Mouse (Mus musculus) myocyte (in vitro differentiated cells): ENCODE results near the gene Gins3. TPM values are rescaled to one million over a fixed set of nuclear protein-coding genes. Genes with fewer than 3 reads are reported as not detected.
"Not testable (repeated sequence)": the region's sequence is repeated elsewhere in the genome, so short reads cannot be mapped to it uniquely, and the experiment has no call there.

Experiments used
- H3K27me3 ChIP-seq: one replicate; pipeline ENCODE4 v1.6.1; 2011; ENCODE audit not compliant: control insufficient read depth, insufficient read depth, insufficient read length
- H3K36me3 ChIP-seq: one replicate; pipeline ENCODE4 v1.6.1; 2011; ENCODE audit not compliant: control insufficient read depth, insufficient read depth
- H3K4me2 ChIP-seq: one replicate; pipeline ENCODE4 v1.6.1; 2011; ENCODE audit warnings: low read depth, control low read depth
- H3K4me3 ChIP-seq: one replicate; pipeline ENCODE4 v1.5.1; 2011; ENCODE audit warnings: mild to moderate bottlenecking, control low read depth, moderate library complexity
- H3K79me2 ChIP-seq: one replicate; pipeline ENCODE4 v1.6.1; 2011; ENCODE audit not compliant: control insufficient read depth, insufficient read depth
- H3ac ChIP-seq: one replicate; pipeline ENCODE4 v1.6.1; 2011; ENCODE audit not compliant: control insufficient read depth, insufficient read length
- CEBPB ChIP-seq: IDR thresholded peaks from 2 replicates; pipeline ENCODE4 v1.6.1; 2011; ENCODE audit warnings: mild to moderate bottlenecking, moderate library complexity; ENCODE audit not compliant: poor library complexity, insufficient read depth, severe bottlenecking
- E2F4 ChIP-seq: IDR thresholded peaks from one replicate; pipeline ENCODE4 v1.6.1; 2011; ENCODE audit warnings: mild to moderate bottlenecking, control low read depth, moderate library complexity; ENCODE audit not compliant: insufficient read depth
- MAX ChIP-seq: IDR thresholded peaks from one replicate; pipeline ENCODE4 v1.6.1; 2011; ENCODE audit warnings: low read depth, mild to moderate bottlenecking, control low read depth
- MYOD1 ChIP-seq, 3 experiments: IDR thresholded peaks; one replicate each; pipeline ENCODE4 v1.6.1; 2011; ENCODE audit warnings: control low read depth in 2 of 3, low read depth in 2 of 3, mild to moderate bottlenecking in 2 of 3, moderate library complexity in 1 of 3; ENCODE audit not compliant: insufficient read length in 2 of 3, control insufficient read depth in 1 of 3
- MYOG ChIP-seq, 3 experiments: IDR thresholded peaks; one replicate each; pipeline ENCODE4 v1.6.1; 2011; ENCODE audit warnings: control low read depth in 2 of 3, low read depth in 2 of 3, mild to moderate bottlenecking in 2 of 3; ENCODE audit not compliant: insufficient read length in 2 of 3, control insufficient read depth in 1 of 3, insufficient read depth in 1 of 3
- POLR2A ChIP-seq: IDR thresholded peaks from one replicate; pipeline ENCODE4 v1.6.1; 2011; ENCODE audit warnings: low read depth, mild to moderate bottlenecking, control low read depth, moderate library complexity; ENCODE audit not compliant: insufficient read length
- POLR2AphosphoS2 ChIP-seq: IDR thresholded peaks from one replicate; pipeline ENCODE4 v1.6.1; 2011; ENCODE audit warnings: low read depth, control low read depth; ENCODE audit not compliant: insufficient read length
- REST ChIP-seq: IDR thresholded peaks from one replicate; pipeline ENCODE4 v1.6.1; 2011; ENCODE audit warnings: mild to moderate bottlenecking, control low read depth, moderate library complexity; ENCODE audit not compliant: insufficient read depth, insufficient read length
- SRF ChIP-seq: IDR thresholded peaks from one replicate; pipeline ENCODE4 v1.6.1; 2011; ENCODE audit warnings: low read depth; ENCODE audit not compliant: control insufficient read depth, insufficient read length
- TCF12 ChIP-seq: IDR thresholded peaks from one replicate; pipeline ENCODE4 v1.6.1; 2011; ENCODE audit warnings: mild to moderate bottlenecking, control low read depth; ENCODE audit not compliant: poor library complexity, insufficient read depth, severe bottlenecking
- TCF3 ChIP-seq: IDR thresholded peaks from one replicate; pipeline ENCODE4 v1.6.1; 2011; ENCODE audit warnings: low read depth, control low read depth; ENCODE audit not compliant: insufficient read length
- USF1 ChIP-seq: IDR thresholded peaks from one replicate; pipeline ENCODE4 v1.6.1; 2011; ENCODE audit warnings: low read depth, mild to moderate bottlenecking, control low read depth, moderate library complexity
- polyA plus RNA-seq: library from polyadenylated mRNA; unstranded; fragments of >200 nt; fragmentation: generic; extraction: Trizol; gene quantifications from one replicate; pipeline ENCODE4 v1.2.1, GENCODE M21; 2012; ENCODE audit warnings: missing spikeins

Gene Gins3
- polyA plus RNA-seq, 1 experiment, result 2.0 TPM

DNA sequence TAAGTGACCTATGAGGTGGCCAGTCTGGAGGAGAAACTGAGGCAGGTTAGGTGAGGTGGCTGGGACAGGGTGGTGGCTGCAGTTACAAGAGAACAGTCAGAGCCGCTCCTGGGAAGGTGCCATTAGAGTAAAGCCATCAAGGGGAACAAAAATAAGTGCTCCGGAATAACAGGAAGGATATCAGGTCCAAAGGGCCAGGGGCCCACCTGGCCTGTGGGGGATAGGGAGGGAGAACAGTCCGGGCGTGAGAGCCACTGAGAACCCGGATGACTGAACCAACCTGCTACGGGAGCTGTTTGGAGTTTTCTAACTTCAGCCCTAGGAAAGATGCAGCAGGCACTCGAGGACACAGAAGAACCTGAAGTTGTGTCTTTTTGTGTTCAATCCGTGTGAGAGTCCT lies 27.8 kb downstream of the Gins3 start:
- H3K27me3 ChIP-seq, result no peaks in the 10 kb centered on the region
- H3K4me2 ChIP-seq, result no peak overlapping the region
- H3ac ChIP-seq, result no peak overlapping the region
- H3K79me2 ChIP-seq, result no peaks in the 10 kb centered on the region
- H3K4me3 ChIP-seq, result no peak overlapping the region
- TF ChIP-seq TCF3, result no peak
- no peak for TF ChIP-seq CEBPB
- TF ChIP-seq TCF12, result no peak
- no peaks in the 10 kb centered on the region for H3K36me3 ChIP-seq

GRCm38 (mm10) chr8:95661575-95661974 lies 28.3 kb downstream of the Gins3 start:
- no peaks in the 10 kb centered on the region for H3K36me3 ChIP-seq
- H3K79me2 ChIP-seq, result no peaks in the 10 kb centered on the region
- H3K27me3 ChIP-seq, result no peaks in the 10 kb centered on the region
- H3ac ChIP-seq, result no peak overlapping the region
- no peak overlapping the region for H3K4me3 ChIP-seq
- H3K4me2 ChIP-seq, result no peak overlapping the region
- TF ChIP-seq REST (no peak), POLR2A (no peak), USF1 (no peak), CEBPB (no peak), E2F4 (no peak), MYOD1 (IDR thresholded peaks at IDR 0.05; ENCODE audit: control insufficient read depth in 1 of 3, insufficient read length in 2 of 3, low read depth in 2 of 3) (no peak), POLR2AphosphoS2 (no peak), TCF3 (no peak), TCF12 (no peak)

DNA sequence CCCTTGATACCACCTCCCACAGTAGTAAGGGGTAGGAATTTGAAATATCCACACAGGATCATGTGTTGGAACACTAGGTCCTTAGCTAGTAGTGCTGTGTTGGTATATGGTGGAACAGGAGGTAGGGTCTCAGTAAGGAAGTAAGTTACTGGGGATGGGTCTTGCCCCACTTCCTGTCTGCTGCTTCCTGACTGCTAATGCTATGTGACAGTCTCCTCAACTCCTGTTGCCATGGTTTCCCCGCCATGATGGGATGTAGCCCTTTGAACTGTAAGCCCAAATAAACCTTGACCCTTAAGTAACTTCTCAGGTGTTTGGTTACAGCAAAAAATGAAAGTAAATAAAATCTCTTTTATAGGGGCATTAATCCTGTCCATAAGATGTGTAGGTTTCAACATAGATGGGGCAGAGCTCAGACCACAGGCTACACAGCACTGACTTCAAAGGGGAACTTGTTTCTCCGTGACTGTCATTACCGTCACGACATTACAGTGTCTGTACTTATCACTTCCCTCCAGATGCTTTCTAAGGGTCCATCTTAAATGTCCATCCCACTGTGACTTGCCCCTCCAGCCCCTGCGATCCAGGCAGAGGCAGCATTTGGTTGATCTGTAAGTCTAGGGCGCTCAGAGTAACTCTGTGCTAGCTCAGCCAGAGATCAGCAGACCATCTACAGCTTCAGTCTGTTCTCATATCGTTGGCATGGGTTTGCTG lies 29.8 kb downstream of the Gins3 start:
- H3K27me3 ChIP-seq, result no peaks in the 10 kb centered on the region
- H3K4me2 ChIP-seq, result no peak overlapping the region
- H3ac ChIP-seq, result no peak overlapping the region
- H3K79me2 ChIP-seq, result no peaks in the 10 kb centered on the region
- TF ChIP-seq POLR2A (no peak), REST (no peak), MAX (no peak), CEBPB (no peak), MYOG (IDR thresholded peaks at IDR 0.05; ENCODE audit: control insufficient read depth in 1 of 3, insufficient read depth in 1 of 3, insufficient read length in 2 of 3, low read depth in 2 of 3) (no peak), MYOD1 (IDR thresholded peaks at IDR 0.05; ENCODE audit: control insufficient read depth in 1 of 3, insufficient read length in 2 of 3, low read depth in 2 of 3) (no peak), E2F4 (no peak), USF1 (no peak), TCF3 (no peak), TCF12 (no peak), POLR2AphosphoS2 (no peak), SRF (no peak)
- no peak overlapping the region for H3K4me3 ChIP-seq
- no peaks in the 10 kb centered on the region for H3K36me3 ChIP-seq

DNA sequence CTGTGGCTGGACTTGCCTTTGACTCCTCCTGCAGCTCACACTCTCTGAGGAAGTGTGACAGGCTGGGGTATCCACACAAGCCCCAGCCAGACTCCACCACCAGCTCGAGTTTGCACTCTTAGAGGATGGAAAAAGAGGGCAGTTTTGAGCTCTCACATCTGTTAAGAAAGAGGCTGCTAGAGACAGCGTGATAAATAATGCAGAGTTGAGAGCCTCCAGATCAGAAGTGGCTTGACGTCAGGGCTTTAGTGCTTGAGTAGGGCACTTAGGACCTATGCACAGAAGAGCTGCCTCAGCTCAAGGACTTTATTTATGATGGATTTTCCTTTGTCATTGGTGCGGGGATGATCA lies 30.3 kb downstream of the Gins3 start:
- TF ChIP-seq TCF12 (no peak), SRF (no peak), E2F4 (no peak)
- no peak overlapping the region for H3ac ChIP-seq

GRCm38 (mm10) chr8:95665813-95666452 lies 32.7 kb downstream of the Gins3 start:
- not testable (repeated sequence) for H3K4me2 ChIP-seq, H3ac ChIP-seq, H3K79me2 ChIP-seq, H3K36me3 ChIP-seq, H3K27me3 ChIP-seq, H3K4me3 ChIP-seq

More for the DNA sequence above, 30.3 kb downstream of the Gins3 start:
- Histone ChIP-seq H3K36me3 (no peaks in the 10 kb centered on the region), H3K27me3 (no peaks in the 10 kb centered on the region), H3K4me3 (no peak overlapping the region), H3K79me2 (no peaks in the 10 kb centered on the region), H3K4me2 (no peak overlapping the region)
